Mouse (Mus musculus): ENCODE data around the gene Fxyd6.

GRCm38 (mm10) chr9:45373896-45374295 is 3.9 kb downstream of the Fxyd6 start:
- TF ChIP-seq CTCF (IDR thresholded peaks at IDR 0.05; ENCODE audit: extremely low read depth, insufficient read depth, low read length) (no peak), POLR2A (IDR thresholded peaks at IDR 0.05; ENCODE audit: extremely low read depth, insufficient read depth, low read length) (no peak)

All from cortical plate, adult 2 months (tissue).